Mouse (Mus musculus) forebrain, embryonic 12.5 days (tissue): Measurements from ENCODE around the gene Comp. TPM values are rescaled to one million over a fixed set of nuclear protein-coding genes. Genes with fewer than 3 reads are reported as not detected.

ENCODE experiments used
- ATAC-seq: fragments of 200-750 bp; cut with Nextera tagmentation; 2 replicates; pipeline ENCODE4 v1.8.0; 2017; ENCODE audit warnings: moderate TSS enrichment; ENCODE audit not compliant: low FRiP score
- H3K27ac ChIP-seq: fragments of 300-500 bp; sonication (generic); 2 replicates; pipeline ENCODE4 v1.5.1; 2016; ENCODE audit warnings: mild to moderate bottlenecking
- H3K27me3 ChIP-seq: fragments of 300-500 bp; sonication (generic); 2 replicates; pipeline ENCODE4 v1.6.1; 2016; ENCODE audit warnings: mild to moderate bottlenecking
- H3K36me3 ChIP-seq: fragments of 300-500 bp; sonication (generic); replicated peaks from 2 replicates; pipeline ENCODE4 v1.6.1; 2016; ENCODE audit warnings: mild to moderate bottlenecking
- H3K4me1 ChIP-seq: fragments of 300-500 bp; sonication (generic); 2 replicates; pipeline ENCODE4 v1.6.1; 2016
- H3K4me2 ChIP-seq: fragments of 300-500 bp; sonication (generic); 2 replicates; pipeline ENCODE4 v1.6.1; 2016; ENCODE audit warnings: mild to moderate bottlenecking, moderate library complexity
- H3K4me3 ChIP-seq: fragments of 300-500 bp; sonication (generic); replicated peaks from 2 replicates; pipeline ENCODE4 v1.5.1; 2016; ENCODE audit warnings: mild to moderate bottlenecking
- H3K9ac ChIP-seq: fragments of 300-500 bp; sonication (generic); 2 replicates; pipeline ENCODE4 v1.6.1; 2016; ENCODE audit warnings: mild to moderate bottlenecking
- H3K9me3 ChIP-seq: fragments of 300-500 bp; sonication (generic); 2 replicates; pipeline ENCODE4 v1.6.1; 2016
- WGBS: fragments of 180-500 bp; shearing (Covaris S2); methylation state at CpG from one replicate; pipeline ENCODE4 v1.1.7; 2016; 5-methylcytosine and 5-hydroxymethylcytosine counted together
- polyA plus RNA-seq: library from polyadenylated mRNA; unstranded; fragments of >200 nt; fragmentation: Nextera tagmentation; extraction: Ambion mirVana; gene quantifications from 2 replicates; pipeline ENCODE4 v1.2.1, GENCODE M21; 2016

Gene Comp
- 0.08 and 0.34 TPM in 2 replicates for polyA plus RNA-seq

DNA sequence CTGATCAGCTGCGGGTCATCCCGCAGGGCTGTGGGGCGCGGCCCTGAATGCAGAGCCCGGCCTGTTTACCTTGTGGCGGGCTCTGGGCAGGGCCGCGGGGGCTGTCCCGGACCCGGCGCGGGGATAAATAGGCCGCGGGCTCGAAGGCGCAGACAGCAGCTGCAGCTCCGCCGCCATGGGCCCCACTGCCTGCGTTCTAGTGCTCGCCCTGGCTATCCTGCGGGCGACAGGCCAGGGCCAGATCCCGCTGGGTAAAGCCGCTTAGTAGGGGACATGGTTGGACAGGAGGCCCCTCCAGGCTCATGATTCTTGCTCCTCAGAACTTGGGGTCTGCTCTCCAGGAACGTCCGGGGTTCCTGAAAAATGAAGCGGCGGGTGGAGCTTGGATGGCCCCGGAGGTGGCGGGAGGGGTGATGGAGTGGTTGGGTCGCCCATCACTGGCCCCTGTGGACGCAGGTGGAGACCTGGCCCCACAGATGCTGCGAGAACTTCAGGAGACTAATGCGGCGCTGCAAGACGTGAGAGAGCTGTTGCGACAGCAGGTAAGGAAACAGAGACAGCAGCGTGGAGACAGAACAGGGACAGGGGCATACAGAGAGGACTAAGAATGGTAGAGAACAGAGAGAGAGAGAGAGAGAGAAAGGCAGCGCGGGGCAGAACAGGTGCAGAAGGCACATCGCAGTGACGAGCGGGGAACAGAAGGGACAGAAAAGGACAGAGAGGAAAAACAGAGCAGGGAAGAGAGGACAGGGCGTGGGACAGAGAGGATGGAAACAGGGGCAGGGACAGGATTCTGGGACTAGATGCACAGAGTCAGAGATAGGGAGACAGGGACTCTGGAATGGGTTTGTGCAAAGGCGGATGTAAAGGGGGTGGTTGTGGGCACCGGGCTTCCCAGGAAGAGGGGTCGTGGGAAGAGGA lies at the start of gene Comp:
TSS of gene Comp (plus strand) at position 162 of the 921 bp plus-strand sequence.
- Histone ChIP-seq H3K27me3 (peaks cover 88% of the 10 kb centered on the region), H3K27ac (no peak within 1 kb of the TSS), H3K4me2 (peak within 1 kb of the TSS; percentile 50), H3K9me3 (no peaks in the 10 kb centered on the region), H3K4me1 (peaks cover 25% of the 10 kb centered on the region), H3K4me3 (peak within 1 kb of the TSS; percentile 37), H3K36me3 (no peaks in the 10 kb centered on the region), H3K9ac (peak within 1 kb of the TSS; percentile 43)
- ATAC-seq, result 0 out of 2 replicates have a peak, but pooled peaks have one; percentile 4
- WGBS, result 2% methylated on average over 47 of the region's 47 CpGs

DNA sequence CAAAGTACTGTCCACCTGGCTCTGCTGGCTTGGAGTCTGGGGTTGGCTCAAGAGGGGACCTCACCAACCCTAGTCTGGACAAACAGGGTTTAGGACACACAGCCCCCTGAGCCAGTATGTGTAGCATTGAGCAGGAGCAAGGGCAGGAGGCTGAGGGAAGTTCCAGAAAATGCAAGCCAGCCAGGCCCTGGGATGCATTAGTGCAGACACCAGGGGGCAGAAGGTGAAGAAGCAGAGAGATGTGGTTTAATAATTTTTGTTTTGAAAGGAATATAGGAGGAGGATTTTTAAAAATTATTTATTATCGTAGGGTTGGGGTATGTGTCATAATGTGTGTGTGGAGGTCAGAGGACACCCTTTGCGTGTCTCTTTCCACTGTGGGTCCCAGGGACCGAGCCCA lies 49.6 kb upstream of the Comp start:
- H3K4me3 ChIP-seq, result no peak overlapping the region
- ATAC-seq, result no peak
- H3K36me3 ChIP-seq, result peaks cover 58% of the 10 kb centered on the region
- no peak overlapping the region for H3K9ac ChIP-seq
- H3K4me1 ChIP-seq, result no peaks in the 10 kb centered on the region
- no peaks in the 10 kb centered on the region for H3K9me3 ChIP-seq
- 91% methylated on average over 3 of the region's 3 CpGs for WGBS
- H3K27ac ChIP-seq, result no peak overlapping the region
- no peak overlapping the region for H3K4me2 ChIP-seq
- peaks cover under 1% of the 10 kb centered on the region for H3K27me3 ChIP-seq

DNA sequence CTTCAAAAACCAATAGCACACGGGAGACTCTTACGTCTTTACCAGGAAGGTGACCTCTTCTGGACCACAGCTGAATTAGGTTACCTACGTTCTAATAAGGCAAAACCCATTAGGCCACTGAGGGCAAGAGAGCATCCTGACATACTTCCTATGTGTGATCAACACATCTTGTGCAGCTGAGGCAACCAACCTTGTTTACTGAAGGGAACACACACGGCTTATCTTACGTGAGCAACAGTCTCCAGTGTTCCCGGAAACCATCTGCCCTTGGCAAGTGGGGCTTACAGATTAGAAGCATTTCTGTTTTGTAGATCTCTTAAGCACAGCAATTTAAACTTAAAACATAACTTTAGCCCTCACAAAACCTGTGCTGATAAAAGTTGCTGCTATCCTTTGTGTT lies 45.8 kb upstream of the Comp start:
- H3K4me3 ChIP-seq, result no peak overlapping the region
- peaks cover 62% of the 10 kb centered on the region for H3K36me3 ChIP-seq
- H3K9me3 ChIP-seq, result no peaks in the 10 kb centered on the region
- peaks cover 27% of the 10 kb centered on the region for H3K27me3 ChIP-seq
- ATAC-seq, result no peak
- no peak overlapping the region for H3K9ac ChIP-seq
- peaks cover 33% of the 10 kb centered on the region for H3K4me1 ChIP-seq
- no peak overlapping the region for H3K27ac ChIP-seq
- no peak overlapping the region for H3K4me2 ChIP-seq
- 95% methylated on average over 6 of the region's 6 CpGs for WGBS

DNA sequence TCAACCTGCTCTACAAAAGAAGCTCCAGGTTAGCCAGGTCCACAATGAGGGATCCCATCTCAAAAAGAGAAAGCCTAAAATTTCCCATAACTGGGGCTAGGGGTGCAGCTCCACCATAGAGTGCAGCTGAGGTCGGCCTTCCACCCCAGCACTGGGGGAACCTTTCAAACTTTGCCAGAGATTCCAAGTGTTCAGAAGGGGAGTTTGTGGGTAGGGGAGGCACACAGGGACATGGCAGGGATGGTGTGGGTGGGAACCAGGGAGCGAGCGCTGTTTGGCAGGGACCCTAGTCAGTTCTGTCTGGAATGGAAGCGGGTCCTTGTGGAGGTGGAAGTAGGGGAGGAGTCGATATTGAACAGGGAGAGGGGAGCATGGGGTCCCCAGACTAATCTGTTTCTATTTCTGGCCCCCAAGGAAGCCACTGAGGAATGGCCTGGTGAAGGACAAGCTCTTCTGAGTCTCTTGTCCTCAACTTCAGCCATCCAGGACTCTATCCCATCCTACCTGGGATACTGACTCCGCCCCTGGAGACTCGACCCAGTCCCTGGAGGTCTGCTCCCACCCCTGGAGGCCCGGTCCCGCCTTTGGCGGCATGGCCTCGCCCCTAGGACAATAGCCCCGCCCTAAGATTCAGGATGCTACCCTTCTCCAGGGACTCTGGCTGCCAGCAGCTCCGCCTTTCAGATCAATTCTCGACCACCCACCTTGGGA lies 44.1 kb upstream of the Comp start, which contains the start of gene Gdf1:
TSS of gene Gdf1 (plus strand) at position 694 of the 711 bp plus-strand sequence.
- Histone ChIP-seq H3K4me1 (peaks cover 33% of the 10 kb centered on the region), H3K4me2 (peak within 1 kb of the TSS; percentile 31), H3K4me3 (peak within 1 kb of the TSS; percentile 10), H3K9me3 (no peaks in the 10 kb centered on the region), H3K36me3 (peaks cover 63% of the 10 kb centered on the region), H3K9ac (peak within 1 kb of the TSS; percentile 45), H3K27ac (0 out of 2 replicates have a peak within 1 kb of the TSS, but pooled peaks have one; percentile 25), H3K27me3 (peaks cover 27% of the 10 kb centered on the region)
- WGBS, result 29% methylated on average over 14 of the region's 14 CpGs
- ATAC-seq, result no peak

DNA sequence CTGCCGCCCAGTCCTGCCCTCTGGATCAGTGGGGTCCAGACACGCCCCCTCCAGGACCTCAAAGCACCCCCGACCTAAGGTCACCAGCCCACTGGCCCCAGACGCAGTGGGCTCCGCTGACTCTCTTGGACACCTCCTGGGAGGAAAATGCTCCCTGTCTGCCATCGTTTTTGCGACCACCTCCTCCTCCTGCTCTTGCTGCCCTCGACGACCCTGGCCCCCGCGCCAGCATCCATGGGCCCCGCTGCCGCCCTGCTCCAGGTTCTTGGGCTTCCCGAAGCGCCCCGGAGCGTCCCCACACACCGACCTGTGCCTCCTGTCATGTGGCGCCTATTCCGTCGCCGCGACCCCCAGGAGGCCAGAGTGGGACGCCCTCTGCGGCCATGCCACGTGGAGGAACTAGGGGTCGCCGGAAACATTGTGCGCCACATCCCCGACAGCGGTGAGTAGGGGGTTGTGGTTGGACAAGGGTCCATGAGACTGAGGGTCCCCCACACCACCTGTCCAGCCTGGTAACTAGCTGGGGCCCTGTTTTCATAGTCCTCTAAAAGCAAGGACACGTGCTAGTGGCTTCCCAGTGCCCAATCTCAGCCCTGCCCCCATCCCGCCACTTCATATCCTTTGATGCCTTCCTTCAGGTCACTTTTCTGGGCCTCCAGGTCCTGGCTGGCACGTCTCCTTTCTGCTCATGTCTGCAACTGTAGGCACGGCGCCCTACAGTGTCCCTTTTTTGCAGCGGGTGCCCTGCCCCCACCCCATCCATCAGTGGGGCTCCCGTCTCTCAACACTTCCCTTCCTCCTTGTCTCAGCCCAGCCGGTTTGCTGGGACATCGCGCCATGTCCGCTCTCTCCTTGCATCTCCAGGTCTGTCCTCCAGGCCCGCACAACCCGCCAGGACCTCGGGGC lies 43.3 kb upstream of the Comp start:
- WGBS, result 7% methylated on average over 45 of the region's 45 CpGs

DNA sequence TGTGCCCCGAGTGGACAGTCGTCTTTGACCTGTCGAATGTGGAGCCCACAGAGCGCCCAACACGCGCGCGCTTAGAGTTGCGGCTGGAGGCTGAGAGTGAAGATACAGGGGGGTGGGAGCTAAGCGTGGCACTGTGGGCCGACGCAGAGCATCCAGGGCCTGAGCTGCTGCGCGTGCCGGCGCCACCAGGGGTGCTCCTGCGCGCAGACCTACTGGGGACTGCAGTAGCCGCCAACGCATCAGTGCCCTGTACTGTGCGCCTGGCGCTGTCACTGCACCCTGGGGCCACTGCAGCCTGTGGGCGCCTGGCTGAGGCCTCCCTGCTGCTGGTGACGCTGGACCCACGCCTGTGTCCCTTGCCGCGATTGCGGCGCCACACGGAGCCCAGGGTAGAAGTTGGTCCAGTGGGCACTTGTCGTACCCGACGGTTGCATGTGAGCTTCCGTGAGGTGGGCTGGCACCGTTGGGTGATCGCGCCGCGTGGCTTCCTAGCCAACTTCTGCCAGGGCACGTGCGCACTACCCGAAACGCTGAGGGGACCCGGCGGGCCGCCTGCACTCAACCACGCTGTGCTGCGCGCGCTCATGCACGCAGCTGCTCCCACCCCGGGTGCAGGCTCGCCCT lies 42.5 kb upstream of the Comp start:
- H3K27ac ChIP-seq, result 0 out of 2 replicates have a peak overlapping the region, but pooled peaks have one; percentile 25
- H3K4me2 ChIP-seq, result peak overlapping the region; percentile 31
- peak overlapping the region; percentile 45 for H3K9ac ChIP-seq
- H3K4me1 ChIP-seq, result peaks cover 33% of the 10 kb centered on the region
- H3K27me3 ChIP-seq, result peaks cover 27% of the 10 kb centered on the region
- WGBS, result 29% methylated on average over 51 of the region's 53 CpGs
- peaks cover 73% of the 10 kb centered on the region for H3K36me3 ChIP-seq
- peak; percentile 82 for ATAC-seq
- peak overlapping the region; percentile 10 for H3K4me3 ChIP-seq
- no peaks in the 10 kb centered on the region for H3K9me3 ChIP-seq

More for the DNA sequence above, 43.3 kb upstream of the Comp start:
- peak overlapping the region; percentile 31 for H3K4me2 ChIP-seq
- H3K4me1 ChIP-seq, result peaks cover 33% of the 10 kb centered on the region
- H3K4me3 ChIP-seq, result peak overlapping the region; percentile 10
- peak; percentile 33 for ATAC-seq
- 0 out of 2 replicates have a peak overlapping the region, but pooled peaks have one; percentile 25 for H3K27ac ChIP-seq
- peaks cover 27% of the 10 kb centered on the region for H3K27me3 ChIP-seq
- H3K36me3 ChIP-seq, result peaks cover 65% of the 10 kb centered on the region
- no peaks in the 10 kb centered on the region for H3K9me3 ChIP-seq
- H3K9ac ChIP-seq, result peak overlapping the region; percentile 45

DNA sequence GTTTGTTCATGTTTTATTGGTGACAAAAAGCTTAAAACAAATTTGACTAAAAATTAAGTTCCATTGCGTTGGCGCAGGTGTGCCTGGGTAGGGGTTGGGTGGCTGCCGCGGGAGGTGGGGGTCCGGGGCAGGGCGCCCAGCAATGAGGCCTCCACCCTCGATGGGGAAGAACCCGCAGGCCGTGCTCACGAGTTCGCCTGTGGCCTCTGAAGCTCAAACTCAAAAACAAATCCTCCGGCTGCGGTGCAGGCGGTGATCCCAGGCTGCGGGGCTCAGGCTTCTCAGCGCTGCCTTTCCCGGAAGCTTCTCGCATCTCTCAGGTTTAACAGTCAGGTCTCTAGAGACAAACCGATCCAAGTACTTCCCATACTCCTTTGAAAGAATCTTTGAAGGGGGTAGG lies 41.8 kb upstream of the Comp start:
- Histone ChIP-seq H3K27ac (peak overlapping the region; percentile 43), H3K27me3 (peaks cover 27% of the 10 kb centered on the region), H3K4me3 (no peak overlapping the region), H3K4me2 (no peak overlapping the region), H3K9me3 (no peaks in the 10 kb centered on the region), H3K9ac (peak overlapping the region; percentile 12; the same call in 1 of the 2 replicates), H3K4me1 (peaks cover 33% of the 10 kb centered on the region), H3K36me3 (peaks cover 79% of the 10 kb centered on the region)
- 69% methylated on average over 19 of the region's 19 CpGs for WGBS
- no peak for ATAC-seq

DNA sequence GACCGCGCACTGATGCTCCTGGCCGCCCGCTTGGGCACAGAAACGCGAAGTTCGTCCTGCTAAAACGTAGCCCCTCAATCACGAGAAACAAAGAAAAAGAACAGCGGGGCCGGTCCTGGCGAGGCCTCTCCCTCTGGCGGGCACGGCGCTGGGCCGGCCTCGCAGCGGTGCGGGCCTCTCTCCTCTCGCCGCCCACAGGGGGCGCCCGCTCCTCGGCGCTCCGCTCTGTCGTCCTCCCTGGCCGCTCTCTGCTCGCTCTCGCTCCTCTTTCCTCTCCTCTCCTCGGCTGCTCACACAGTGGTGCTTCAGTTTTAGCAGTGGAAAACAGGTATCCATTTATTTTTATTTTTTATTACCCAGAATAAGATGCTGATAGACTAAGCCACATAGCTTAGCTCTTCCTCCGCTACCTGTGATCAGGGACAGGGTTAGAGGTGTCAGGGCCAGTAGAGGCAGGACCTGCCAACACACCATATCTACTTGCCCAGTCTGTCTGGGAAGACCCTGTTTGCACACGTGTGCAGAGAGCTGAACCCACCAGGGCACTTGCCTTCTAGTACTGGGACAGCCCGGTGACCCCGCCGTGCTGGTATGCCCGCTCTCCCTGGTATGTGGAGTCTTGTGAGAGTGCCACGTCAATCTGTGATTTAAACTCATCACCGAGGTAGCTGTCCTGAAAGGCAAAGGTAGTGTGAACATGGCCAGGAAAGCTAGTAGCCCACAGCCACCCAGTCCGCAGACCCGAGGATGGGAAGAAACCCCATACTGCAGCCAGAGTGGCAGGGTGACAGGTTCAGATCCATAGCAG lies 41.1 kb upstream of the Comp start:
- Histone ChIP-seq H3K27me3 (peaks cover 27% of the 10 kb centered on the region), H3K9ac (peak overlapping the region; percentile 56), H3K27ac (peak overlapping the region; percentile 47), H3K4me2 (no peak overlapping the region), H3K36me3 (peaks cover 82% of the 10 kb centered on the region), H3K9me3 (no peaks in the 10 kb centered on the region), H3K4me3 (peak overlapping the region; percentile 14; the same call in 1 of the 2 replicates), H3K4me1 (peaks cover 33% of the 10 kb centered on the region)
- WGBS, result 23% methylated on average over 41 of the region's 41 CpGs
- peak; percentile 73 for ATAC-seq

DNA sequence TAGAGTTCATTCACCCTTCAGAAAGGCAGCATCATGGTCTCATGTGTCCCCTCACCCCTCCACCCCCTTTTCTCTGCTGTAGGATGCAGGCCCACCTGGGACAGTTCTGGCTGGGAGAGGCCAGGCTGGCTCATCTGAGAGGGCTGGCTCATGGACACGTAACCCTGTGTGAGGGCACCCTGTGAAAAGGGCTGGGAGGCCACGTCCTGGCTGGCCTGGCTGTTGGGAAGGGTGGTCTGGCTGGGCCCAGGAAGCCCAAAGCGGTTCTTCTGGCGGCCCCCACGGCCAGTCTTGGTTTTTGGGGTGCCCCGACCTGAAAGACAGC lies 40.5 kb upstream of the Comp start:
- Histone ChIP-seq H3K9ac (0 out of 2 replicates have a peak overlapping the region, but pooled peaks have one; percentile 56), H3K4me3 (no peak overlapping the region), H3K4me2 (no peak overlapping the region), H3K9me3 (no peaks in the 10 kb centered on the region), H3K4me1 (peaks cover 33% of the 10 kb centered on the region), H3K27me3 (peaks cover 27% of the 10 kb centered on the region), H3K36me3 (peaks cover 82% of the 10 kb centered on the region), H3K27ac (0 out of 2 replicates have a peak overlapping the region, but pooled peaks have one; percentile 8)
- 95% methylated on average over 6 of the region's 6 CpGs for WGBS
- ATAC-seq, result no peak

DNA sequence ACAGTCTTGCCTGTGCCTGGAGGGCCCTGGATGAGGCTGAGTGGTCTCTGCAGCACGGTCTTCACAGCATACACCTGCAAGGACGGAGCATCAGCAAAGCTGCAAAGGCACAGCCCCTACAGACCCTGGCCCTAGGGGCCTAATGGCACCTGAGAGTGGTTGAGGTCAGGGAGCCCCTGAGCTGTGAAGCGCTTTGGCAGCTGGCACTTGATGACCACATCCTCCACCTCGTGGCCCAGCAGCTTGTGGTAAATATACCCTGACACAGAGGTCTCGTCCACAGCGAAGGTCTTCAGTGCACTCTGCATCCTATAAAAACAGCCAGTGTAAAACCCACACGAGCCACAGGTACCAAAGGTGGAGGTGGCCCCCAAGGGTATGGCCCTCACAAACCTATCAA lies 34.4 kb upstream of the Comp start:
- no peak overlapping the region for H3K4me2 ChIP-seq
- H3K36me3 ChIP-seq, result peaks cover 100% of the 10 kb centered on the region
- no peak overlapping the region for H3K9ac ChIP-seq
- no peaks in the 10 kb centered on the region for H3K9me3 ChIP-seq
- no peaks in the 10 kb centered on the region for H3K4me1 ChIP-seq
- H3K27me3 ChIP-seq, result no peaks in the 10 kb centered on the region
- 95% methylated on average over 7 of the region's 7 CpGs for WGBS
- no peak for ATAC-seq
- no peak overlapping the region for H3K4me3 ChIP-seq
- H3K27ac ChIP-seq, result no peak overlapping the region
